Mouse (Mus musculus) midbrain, embryonic 11.5 days (tissue): ENCODE measurements around the gene Syn2. TPM values are rescaled to one million over a fixed set of nuclear protein-coding genes. Genes with fewer than 3 reads are reported as not detected.

Experiments
- ATAC-seq: fragments of 200-750 bp; cut with Nextera tagmentation; 2 replicates; pipeline ENCODE4 v1.8.0; 2017; ENCODE audit warnings: moderate TSS enrichment, moderate library complexity; ENCODE audit not compliant: low FRiP score
- DNase-seq: peaks from one replicate; pipeline ENCODE4 v3.0.0; 2015; ENCODE audit warnings: low spot score; ENCODE audit errors: missing footprints
- H3K27ac ChIP-seq: fragments of 300-500 bp; sonication (generic); 2 replicates; pipeline ENCODE4 v1.5.1; 2014; ENCODE audit warnings: low read depth, low read length
- H3K27me3 ChIP-seq: fragments of 300-500 bp; sonication (generic); 2 replicates; pipeline ENCODE4 v1.6.1; 2014; ENCODE audit warnings: mild to moderate bottlenecking, low read length, moderate library complexity, mixed read lengths; ENCODE audit not compliant: control insufficient read depth, insufficient read depth
- H3K36me3 ChIP-seq: fragments of 300-500 bp; sonication (generic); 2 replicates; pipeline ENCODE4 v1.6.1; 2014; ENCODE audit warnings: mild to moderate bottlenecking, low read length, moderate library complexity, mixed read lengths; ENCODE audit not compliant: control insufficient read depth, insufficient read depth
- H3K4me1 ChIP-seq: fragments of 300-500 bp; sonication (generic); 2 replicates; pipeline ENCODE4 v1.6.1; 2014; ENCODE audit warnings: low read length; ENCODE audit not compliant: control insufficient read depth, insufficient read depth
- H3K4me2 ChIP-seq: fragments of 300-500 bp; sonication (generic); 2 replicates; pipeline ENCODE4 v1.6.1; 2014; ENCODE audit warnings: mild to moderate bottlenecking, moderate library complexity
- H3K4me3 ChIP-seq: fragments of 300-500 bp; sonication (generic); 2 replicates; pipeline ENCODE4 v1.5.1; 2014; ENCODE audit warnings: low read depth, low read length
- H3K9ac ChIP-seq: fragments of 300-500 bp; sonication (generic); 2 replicates; pipeline ENCODE4 v1.6.1; 2014; ENCODE audit warnings: low read length
- H3K9me3 ChIP-seq: fragments of 300-500 bp; sonication (generic); 2 replicates; pipeline ENCODE4 v1.6.1; 2016; ENCODE audit warnings: low read length; ENCODE audit not compliant: control insufficient read depth
- WGBS: fragments of 180-500 bp; shearing (Covaris S2); extraction: QIAGEN DNeasy Blood & Tissue Kit; methylation state at CpG from one replicate; pipeline ENCODE4 v1.1.7; 2014; 5-methylcytosine and 5-hydroxymethylcytosine counted together
- polyA plus RNA-seq: library from polyadenylated mRNA; unstranded; fragments of >200 nt; fragmentation: Nextera tagmentation; extraction: Ambion mirVana; gene quantifications from 2 replicates; pipeline ENCODE4 v1.2.1, GENCODE M21; 2014

Syn2 gene
- polyA plus RNA-seq, 1 experiment from 2014 or later, result 2.7 TPM

GRCm38 (mm10) chr6:115288223-115288622 lies 153.5 kb downstream of the Syn2 start:
- Histone ChIP-seq H3K4me1 (no peaks in the 10 kb centered on the region), H3K27ac (no peak overlapping the region), H3K4me3 (no peak overlapping the region), H3K9ac (no peak overlapping the region), H3K27me3 (no peaks in the 10 kb centered on the region), H3K36me3 (no peaks in the 10 kb centered on the region), H3K4me2 (no peak overlapping the region), H3K9me3 (no peaks in the 10 kb centered on the region)
- WGBS, result 87% methylated on average over 3 of the region's 3 CpGs
- peak; percentile 45 for DNase-seq
- no peak for ATAC-seq

GRCm38 (mm10) chr6:115290561-115290960 lies 155.9 kb downstream of the Syn2 start:
- no peak for DNase-seq
- no peak for ATAC-seq
- WGBS, result 70% methylated on average over 5 of the region's 5 CpGs
- Histone ChIP-seq H3K4me3 (no peak overlapping the region), H3K4me2 (no peak overlapping the region), H3K27ac (no peak overlapping the region), H3K9me3 (no peaks in the 10 kb centered on the region), H3K4me1 (no peaks in the 10 kb centered on the region), H3K9ac (no peak overlapping the region), H3K36me3 (no peaks in the 10 kb centered on the region), H3K27me3 (no peaks in the 10 kb centered on the region)

GRCm38 (mm10) chr6:115291068-115291467 lies 156.4 kb downstream of the Syn2 start:
- H3K36me3 ChIP-seq, result no peaks in the 10 kb centered on the region
- H3K4me3 ChIP-seq, result no peak overlapping the region
- ATAC-seq (no peak), DNase-seq (peak; percentile 10)
- 84% methylated on average over 2 of the region's 2 CpGs for WGBS
- H3K27me3 ChIP-seq, result no peaks in the 10 kb centered on the region
- no peak overlapping the region for H3K27ac ChIP-seq
- H3K9me3 ChIP-seq, result no peaks in the 10 kb centered on the region
- H3K9ac ChIP-seq, result no peak overlapping the region
- H3K4me1 ChIP-seq, result no peaks in the 10 kb centered on the region
- no peak overlapping the region for H3K4me2 ChIP-seq

- H3K27me3 ChIP-seq, result no peaks in the 10 kb centered on the region
These were observed 157.1 kb downstream of the Syn2 start for GRCm38 (mm10) chr6:115291823-115292222.

GRCm38 (mm10) chr6:115292621-115293020 lies 157.9 kb downstream of the Syn2 start:
- WGBS, result 82% methylated on average over 6 of the region's 6 CpGs
- Histone ChIP-seq H3K36me3 (no peaks in the 10 kb centered on the region), H3K4me1 (no peaks in the 10 kb centered on the region), H3K4me3 (no peak overlapping the region), H3K27me3 (no peaks in the 10 kb centered on the region), H3K27ac (no peak overlapping the region), H3K9ac (no peak overlapping the region), H3K9me3 (no peaks in the 10 kb centered on the region), H3K4me2 (no peak overlapping the region)
- DNase-seq (no peak), ATAC-seq (no peak)

More at GRCm38 (mm10) chr6:115291823-115292222, 157.1 kb downstream of the Syn2 start:
- no peaks in the 10 kb centered on the region for H3K9me3 ChIP-seq
- H3K36me3 ChIP-seq, result no peaks in the 10 kb centered on the region
- no peak overlapping the region for H3K4me3 ChIP-seq
- 95% methylated on average over 6 of the region's 6 CpGs for WGBS
- DNase-seq, result no peak
- no peak overlapping the region for H3K4me2 ChIP-seq
- H3K9ac ChIP-seq, result no peak overlapping the region
- no peak overlapping the region for H3K27ac ChIP-seq
- H3K4me1 ChIP-seq, result no peaks in the 10 kb centered on the region
- ATAC-seq, result no peak

GRCm38 (mm10) chr6:115293877-115294276 lies 159.2 kb downstream of the Syn2 start:
- WGBS, result 81% methylated on average over 2 of the region's 2 CpGs

GRCm38 (mm10) chr6:115307134-115307533 lies 172.4 kb downstream of the Syn2 start:
- 90% methylated on average over 2 of the region's 2 CpGs for WGBS

More at GRCm38 (mm10) chr6:115293877-115294276, 159.2 kb downstream of the Syn2 start:
- Histone ChIP-seq H3K36me3 (no peaks in the 10 kb centered on the region), H3K27ac (no peak overlapping the region), H3K27me3 (no peaks in the 10 kb centered on the region), H3K4me1 (no peaks in the 10 kb centered on the region), H3K9ac (no peak overlapping the region), H3K4me2 (no peak overlapping the region), H3K4me3 (no peak overlapping the region), H3K9me3 (no peaks in the 10 kb centered on the region)
- ATAC-seq (no peak), DNase-seq (no peak)

GRCm38 (mm10) chr6:115312780-115313179 lies 178.1 kb downstream of the Syn2 start:
- 68% methylated on average over 12 of the region's 12 CpGs for WGBS
- Histone ChIP-seq H3K4me3 (no peak overlapping the region), H3K27ac (no peak overlapping the region), H3K27me3 (no peaks in the 10 kb centered on the region), H3K9ac (no peak overlapping the region), H3K36me3 (no peaks in the 10 kb centered on the region), H3K4me1 (no peaks in the 10 kb centered on the region), H3K9me3 (no peaks in the 10 kb centered on the region), H3K4me2 (no peak overlapping the region)
- ATAC-seq, result no peak
- no peak for DNase-seq

More at GRCm38 (mm10) chr6:115307134-115307533, 172.4 kb downstream of the Syn2 start:
- no peaks in the 10 kb centered on the region for H3K27me3 ChIP-seq
- H3K9ac ChIP-seq, result no peak overlapping the region
- no peaks in the 10 kb centered on the region for H3K36me3 ChIP-seq
- ATAC-seq (no peak), DNase-seq (no peak)
- no peaks in the 10 kb centered on the region for H3K9me3 ChIP-seq
- no peak overlapping the region for H3K4me2 ChIP-seq
- H3K4me1 ChIP-seq, result no peaks in the 10 kb centered on the region
- no peak overlapping the region for H3K4me3 ChIP-seq
- no peak overlapping the region for H3K27ac ChIP-seq

- DNase-seq (no peak), ATAC-seq (no peak)
- no peak overlapping the region for H3K4me2 ChIP-seq
- H3K9ac ChIP-seq, result no peak overlapping the region
- no peak overlapping the region for H3K27ac ChIP-seq
- no peaks in the 10 kb centered on the region for H3K27me3 ChIP-seq
- WGBS, result 83% methylated on average over 9 of the region's 9 CpGs
- H3K36me3 ChIP-seq, result no peaks in the 10 kb centered on the region
- no peak overlapping the region for H3K4me3 ChIP-seq
- no peaks in the 10 kb centered on the region for H3K4me1 ChIP-seq
- H3K9me3 ChIP-seq, result no peaks in the 10 kb centered on the region
These were observed 178.6 kb downstream of the Syn2 start for GRCm38 (mm10) chr6:115313235-115313738.
